Mouse (Mus musculus) liver, embryonic 11.5 days (tissue): ENCODE results near the gene Cstad. TPM values are rescaled to one million over a fixed set of nuclear protein-coding genes. Genes with fewer than 3 reads are reported as not detected.

ENCODE experiments used
- ATAC-seq: fragments of 200-750 bp; cut with Nextera tagmentation; replicated peaks from 2 replicates; pipeline ENCODE4 v1.8.0; 2017; ENCODE audit warnings: moderate number of reproducible peaks, mild to moderate bottlenecking, moderate TSS enrichment, moderate library complexity; ENCODE audit not compliant: low FRiP score
- DNase-seq: peaks from one replicate; pipeline ENCODE4 v3.0.0-alpha.2; 2017; ENCODE audit warnings: low spot score
- H3K27ac ChIP-seq: fragments of 300-500 bp; sonication (generic); 2 replicates; pipeline ENCODE4 v1.5.1; 2014; ENCODE audit warnings: mild to moderate bottlenecking, low read depth, low read length, control low read depth
- H3K27me3 ChIP-seq: fragments of 300-500 bp; sonication (generic); replicated peaks from 2 replicates; pipeline ENCODE4 v1.6.1; 2014; ENCODE audit warnings: low read length, mixed read lengths; ENCODE audit not compliant: control insufficient read depth, insufficient read depth
- H3K36me3 ChIP-seq: fragments of 300-500 bp; sonication (generic); 2 replicates; pipeline ENCODE4 v1.6.1; 2014; ENCODE audit warnings: mild to moderate bottlenecking, low read length, moderate library complexity, mixed read lengths; ENCODE audit not compliant: control insufficient read depth, insufficient read depth
- H3K4me1 ChIP-seq: fragments of 300-500 bp; sonication (generic); replicated peaks from 2 replicates; pipeline ENCODE4 v1.6.1; 2014; ENCODE audit warnings: low read length, mixed read lengths; ENCODE audit not compliant: control insufficient read depth, insufficient read depth
- H3K4me2 ChIP-seq: fragments of 300-500 bp; sonication (generic); 2 replicates; pipeline ENCODE4 v1.6.1; 2014; ENCODE audit warnings: mild to moderate bottlenecking, control low read depth, moderate library complexity
- H3K4me3 ChIP-seq: fragments of 300-500 bp; sonication (generic); 2 replicates; pipeline ENCODE4 v1.5.1; 2014; ENCODE audit warnings: low read depth, low read length, control low read depth
- H3K9ac ChIP-seq: fragments of 300-500 bp; sonication (generic); 2 replicates; pipeline ENCODE4 v1.6.1; 2014; ENCODE audit warnings: low read depth, low read length, control low read depth
- H3K9me3 ChIP-seq: fragments of 300-500 bp; sonication (generic); 2 replicates; pipeline ENCODE4 v1.6.1; 2016; ENCODE audit warnings: low read length, inconsistent platforms, mixed read lengths; ENCODE audit not compliant: control insufficient read depth
- WGBS: fragments of 180-500 bp; shearing (Covaris S2); extraction: QIAGEN DNeasy Blood & Tissue Kit; methylation state at CpG from one replicate; pipeline ENCODE4 v1.1.7; 2014; 5-methylcytosine and 5-hydroxymethylcytosine counted together
- polyA plus RNA-seq: library from polyadenylated mRNA; unstranded; fragments of >200 nt; fragmentation: Nextera tagmentation; extraction: Ambion mirVana; gene quantifications from 2 replicates; pipeline ENCODE4 v1.2.1, GENCODE M21; 2014

Gene Cstad
- polyA plus RNA-seq, 1 experiment from 2014 or later: not detected

- Histone ChIP-seq H3K9ac (no peak overlapping the region), H3K9me3 (no peaks in the 10 kb centered on the region), H3K4me1 (peaks cover 26% of the 10 kb centered on the region), H3K36me3 (no peaks in the 10 kb centered on the region), H3K4me2 (no peak overlapping the region), H3K27me3 (no peaks in the 10 kb centered on the region), H3K27ac (no peak overlapping the region), H3K4me3 (no peak overlapping the region)
- ATAC-seq: no peak
- no peak for DNase-seq
- 68% methylated on average over 4 of the region's 4 CpGs for WGBS
These were observed 5.1 kb upstream of the Cstad start for GRCm38 (mm10) chr2:30589781-30590180.

- H3K36me3 ChIP-seq: no peaks in the 10 kb centered on the region
- WGBS: under 1% methylated on average over 3 of the region's 3 CpGs
- DNase-seq: no peak
- no peak overlapping the region for H3K9ac ChIP-seq
- H3K4me2 ChIP-seq: peak overlapping the region; percentile 49
- ATAC-seq: peak; percentile 62; the same call in 1 of the 2 replicates
- no peaks in the 10 kb centered on the region for H3K9me3 ChIP-seq
- no peaks in the 10 kb centered on the region for H3K27me3 ChIP-seq
- no peak overlapping the region for H3K4me3 ChIP-seq
- H3K27ac ChIP-seq: no peak overlapping the region
- peaks cover 32% of the 10 kb centered on the region for H3K4me1 ChIP-seq
These were observed 3.9 kb upstream of the Cstad start for GRCm38 (mm10) chr2:30590909-30591308.

DNA sequence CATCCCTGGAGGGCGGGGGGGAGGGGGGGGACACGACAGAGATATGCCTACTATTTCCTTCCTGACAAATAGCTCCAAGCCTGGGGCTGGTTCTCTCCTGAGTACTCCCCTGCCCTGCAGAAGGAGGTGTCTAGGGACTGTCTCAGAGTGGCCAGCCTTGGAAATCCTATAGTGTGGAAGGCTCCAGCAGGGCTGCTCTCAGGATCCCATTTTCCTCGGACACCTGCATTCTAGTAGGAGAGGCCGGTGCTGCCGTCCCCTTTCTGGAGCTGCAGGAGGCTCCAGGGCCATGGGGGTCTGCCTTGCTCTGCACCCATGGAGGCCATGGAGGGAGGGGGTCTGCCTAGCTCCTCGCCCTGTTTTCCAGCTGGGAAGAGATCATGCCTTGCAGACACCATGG lies 2.4 kb upstream of the Cstad start:
- 74% methylated on average over 6 of the region's 6 CpGs for WGBS
- Histone ChIP-seq H3K27me3 (no peaks in the 10 kb centered on the region), H3K27ac (no peak overlapping the region), H3K9ac (no peak overlapping the region), H3K4me3 (no peak overlapping the region), H3K4me1 (peaks cover 27% of the 10 kb centered on the region), H3K36me3 (no peaks in the 10 kb centered on the region), H3K4me2 (no peak overlapping the region), H3K9me3 (no peaks in the 10 kb centered on the region)
- DNase-seq: no peak
- ATAC-seq: no peak

DNA sequence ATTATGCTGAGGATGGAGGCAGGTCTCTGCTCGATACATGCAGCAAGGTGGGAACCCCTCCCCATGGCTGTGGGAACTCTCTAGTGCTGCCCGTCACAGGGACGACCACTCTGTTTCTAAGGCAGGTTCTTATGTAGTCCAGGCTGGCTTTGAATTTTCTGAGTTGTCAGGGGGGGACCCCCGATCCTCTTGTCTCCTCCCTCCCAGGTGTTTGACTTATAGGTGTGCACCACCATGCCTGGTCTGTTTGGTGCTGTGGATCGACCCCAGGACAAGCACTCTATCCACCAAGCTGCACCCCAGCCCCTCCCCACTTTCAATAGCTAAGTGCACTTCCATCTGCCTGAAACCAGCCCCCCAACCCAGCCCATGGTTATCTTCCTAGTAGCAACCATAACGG lies 1.9 kb upstream of the Cstad start:
- WGBS: 86% methylated on average over 6 of the region's 6 CpGs

GRCm38 (mm10) chr2:30593636-30594310 lies 1.1 kb upstream of the Cstad start:
- peak overlapping the region; percentile 91 for H3K4me2 ChIP-seq
- no peak overlapping the region for H3K4me3 ChIP-seq
- no peak for ATAC-seq

More for the DNA sequence above, 1.9 kb upstream of the Cstad start:
- Histone ChIP-seq H3K4me3 (no peak overlapping the region), H3K9me3 (no peaks in the 10 kb centered on the region), H3K27me3 (no peaks in the 10 kb centered on the region), H3K27ac (no peak overlapping the region), H3K4me2 (no peak overlapping the region), H3K9ac (no peak overlapping the region), H3K36me3 (no peaks in the 10 kb centered on the region), H3K4me1 (peaks cover 27% of the 10 kb centered on the region)
- ATAC-seq (no peak), DNase-seq (no peak)

DNA sequence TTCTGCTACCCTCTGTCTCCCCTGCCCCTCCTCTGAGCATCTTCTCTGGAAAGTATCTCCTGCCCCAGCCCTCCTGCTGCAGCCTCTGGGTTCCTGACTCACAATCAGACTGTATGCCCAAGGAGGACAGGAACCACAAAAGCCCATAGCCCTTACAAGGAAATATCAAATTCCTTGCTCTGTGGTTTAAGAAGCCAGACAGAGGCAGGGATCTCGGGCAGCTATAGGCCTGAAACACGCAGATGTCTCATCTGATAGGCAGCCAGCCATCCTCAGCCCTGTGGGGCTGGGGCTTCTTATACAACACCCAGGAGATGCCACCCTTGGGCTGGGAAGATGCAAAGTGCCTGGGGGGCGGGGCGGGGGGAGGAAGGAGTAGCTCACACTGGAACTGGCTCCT lies 956 bp downstream of the Cstad start:
- H3K36me3 ChIP-seq: no peaks in the 10 kb centered on the region
- no peak overlapping the region for H3K9ac ChIP-seq
- peaks cover 3% of the 10 kb centered on the region for H3K27me3 ChIP-seq
- no peak overlapping the region for H3K4me3 ChIP-seq
- 74% methylated on average over 4 of the region's 4 CpGs for WGBS
- ATAC-seq (no peak), DNase-seq (no peak)
- H3K4me1 ChIP-seq: peaks cover 34% of the 10 kb centered on the region
- no peaks in the 10 kb centered on the region for H3K9me3 ChIP-seq
- peak overlapping the region; percentile 91 for H3K4me2 ChIP-seq
- H3K27ac ChIP-seq: peak overlapping the region; percentile 89; the same call in 1 of the 2 replicates

More at GRCm38 (mm10) chr2:30593636-30594310, 1.1 kb upstream of the Cstad start:
- Histone ChIP-seq H3K9ac (peak overlapping the region; percentile 70; the same call in 1 of the 2 replicates), H3K4me1 (peaks cover 27% of the 10 kb centered on the region), H3K9me3 (no peaks in the 10 kb centered on the region), H3K27ac (peak overlapping the region; percentile 89), H3K36me3 (no peaks in the 10 kb centered on the region), H3K27me3 (no peaks in the 10 kb centered on the region)
- DNase-seq: no peak
- 82% methylated on average over 13 of the region's 13 CpGs for WGBS

DNA sequence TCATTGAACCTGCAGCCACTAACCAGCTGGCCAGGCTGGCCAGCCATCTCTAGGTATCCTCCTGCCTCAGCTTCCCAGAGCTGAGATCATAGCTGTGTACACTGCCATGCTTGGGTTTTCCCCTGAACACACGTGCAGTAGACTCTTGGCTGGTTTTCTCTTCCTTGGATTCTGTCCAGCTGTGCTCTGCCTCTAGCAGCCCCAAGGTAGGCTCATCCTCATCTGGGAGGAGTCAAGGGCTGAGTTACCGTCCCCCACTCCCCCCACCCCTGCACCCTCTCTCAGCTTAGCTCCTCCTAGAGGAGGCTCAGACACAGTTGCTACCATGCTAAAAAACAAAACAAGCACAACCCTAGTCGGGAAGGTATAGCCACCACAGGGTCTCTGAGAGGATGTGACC lies 4.8 kb downstream of the Cstad start:
- WGBS: 49% methylated on average over 3 of the region's 3 CpGs
- H3K4me1 ChIP-seq: peaks cover 32% of the 10 kb centered on the region
- H3K4me2 ChIP-seq: no peak overlapping the region
- H3K36me3 ChIP-seq: no peaks in the 10 kb centered on the region
- H3K9me3 ChIP-seq: no peaks in the 10 kb centered on the region
- no peak overlapping the region for H3K4me3 ChIP-seq
- H3K27me3 ChIP-seq: peaks cover 3% of the 10 kb centered on the region
- ATAC-seq (no peak), DNase-seq (no peak)
- no peak overlapping the region for H3K9ac ChIP-seq
- H3K27ac ChIP-seq: no peak overlapping the region

GRCm38 (mm10) chr2:30600291-30600690 lies 5.5 kb downstream of the Cstad start:
- DNase-seq: no peak
- Histone ChIP-seq H3K9ac (no peak overlapping the region), H3K27ac (peak overlapping the region; percentile 54; the same call in 1 of the 2 replicates), H3K4me1 (peaks cover 37% of the 10 kb centered on the region), H3K27me3 (peaks cover 9% of the 10 kb centered on the region), H3K4me3 (0 out of 2 replicates have a peak overlapping the region, but pooled peaks have one; percentile 2), H3K36me3 (no peaks in the 10 kb centered on the region), H3K4me2 (peak overlapping the region; percentile 40), H3K9me3 (no peaks in the 10 kb centered on the region)
- ATAC-seq: no peak
- 8% methylated on average over 9 of the region's 9 CpGs for WGBS
